Mouse (Mus musculus): ENCODE measurements around the gene Sdsl.

DNA sequence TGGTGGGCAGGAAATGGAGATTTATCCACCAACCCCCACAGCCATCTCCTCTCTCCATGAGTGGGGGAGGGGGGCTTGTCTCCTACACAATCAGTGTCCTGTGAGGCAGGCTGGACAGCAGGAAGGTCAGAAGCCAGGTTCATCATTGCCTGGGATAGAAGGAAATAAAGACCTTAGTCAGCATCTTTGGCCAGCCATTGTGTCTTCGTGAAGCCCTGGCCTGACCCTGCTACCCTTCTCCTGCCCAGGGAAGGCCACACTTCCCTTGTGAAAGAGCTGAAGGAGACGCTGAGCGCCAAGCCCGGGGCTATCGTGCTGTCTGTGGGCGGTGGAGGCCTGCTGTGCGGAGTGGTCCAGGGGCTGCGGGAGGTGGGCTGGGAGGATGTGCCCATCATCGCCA lies 8.6 kb upstream of the Sdsl start:
- no peak for TF ChIP-seq CTCF (conservative IDR thresholded peaks at IDR 0.05; ENCODE audit: insufficient read depth, insufficient read length, low read depth, low read length)
- TF ChIP-seq POLR2A (IDR thresholded peaks at IDR 0.05; ENCODE audit: low read depth, low read length), result no peak

Data from kidney, adult 2 months (tissue).